Mouse (Mus musculus) brain, embryonic 14.5 days (tissue): ENCODE measurements at regions not wholly inside any gene's neighbourhood (a gene's known extent, or its start where the extent isn't known, plus 50 kb on each side); places are given as distances from the start of the nearest gene placed in this dataset.

Experiments
- CTCF ChIP-seq: fragments of 200-500 bp; IDR thresholded peaks from 2 replicates; pipeline ENCODE4 v1.5.1; 2012; ENCODE audit warnings: inconsistent platforms, mild to moderate bottlenecking, moderate library complexity, borderline replicate concordance; ENCODE audit not compliant: insufficient read depth, insufficient read length; ENCODE audit errors: extremely low read depth
- POLR2A ChIP-seq: fragments of 200-500 bp; IDR thresholded peaks from 2 replicates; pipeline ENCODE4 v1.6.1; 2012; ENCODE audit warnings: mild to moderate bottlenecking, inconsistent platforms, borderline replicate concordance; ENCODE audit not compliant: poor library complexity, insufficient read depth, insufficient read length, severe bottlenecking; ENCODE audit errors: extremely low read depth

DNA sequence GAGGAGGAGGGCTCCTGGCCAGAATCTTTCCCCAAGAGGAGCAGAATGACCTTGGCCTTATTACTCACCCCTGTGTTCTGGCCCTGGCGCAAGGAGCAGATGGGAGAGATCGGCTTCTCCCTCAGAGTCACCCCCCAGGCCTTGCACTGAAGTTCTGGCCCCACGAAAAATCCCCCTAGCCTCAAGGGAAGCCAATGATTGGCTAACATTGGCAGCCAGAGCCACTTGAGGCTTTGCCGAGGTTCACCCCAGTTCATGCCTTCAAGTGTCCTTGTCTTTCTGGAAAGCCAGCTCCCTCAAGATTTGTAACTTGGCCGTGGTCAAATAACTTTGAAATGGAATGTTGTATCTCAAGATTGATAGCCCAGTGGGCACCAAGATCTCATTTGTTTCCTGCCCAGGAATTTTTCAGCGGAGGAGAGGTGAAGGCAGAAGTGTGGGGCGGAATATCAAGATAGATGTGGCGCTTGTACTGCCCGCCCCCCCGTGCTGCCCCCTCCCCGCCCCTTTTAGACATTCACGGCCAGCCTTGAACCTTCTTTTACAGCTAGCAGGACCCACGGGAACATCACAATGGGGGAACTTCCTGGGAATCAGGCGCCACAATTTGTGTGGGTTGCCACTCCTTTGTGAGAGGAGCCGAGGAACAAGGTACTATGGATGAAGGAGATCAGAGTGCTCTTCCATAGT is 187.4 kb downstream of the Snx10 start:
- TF ChIP-seq CTCF (no peak), POLR2A (no peak)
